Comparison of ENCODE assay signal across 7 mouse cellular contexts in the genomic region with DNA sequence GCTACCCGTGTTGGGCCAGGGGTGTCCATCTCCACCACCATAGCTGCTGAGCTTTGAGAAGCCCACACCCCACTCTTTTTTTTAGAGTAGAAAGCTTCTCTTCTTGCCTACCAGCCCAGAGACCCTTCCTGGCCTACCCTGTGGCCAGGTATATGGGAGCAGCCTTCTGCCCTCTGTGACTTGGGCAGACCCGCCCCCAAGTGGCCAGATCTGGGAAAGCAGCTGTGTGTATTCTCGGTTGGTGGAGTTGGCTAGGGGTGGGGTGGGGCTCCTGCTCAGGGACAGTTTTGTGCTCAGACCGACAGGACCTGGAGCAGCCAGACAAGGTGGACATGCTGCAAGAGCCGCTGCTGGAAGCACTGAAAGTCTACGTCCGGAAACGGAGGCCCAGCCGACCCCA. TPM values are rescaled to one million over a fixed set of nuclear protein-coding genes. Genes with fewer than 3 reads are reported as not detected.
DNase-seq lines count a peak whose midpoint lies in the region; TF ChIP-seq lines count a peak whose summit lies in the region.

No protein-coding gene starts in this region.

- no peak overlapping the region for H3K4me2 ChIP-seq in CH12.LX (ENCODE audit: insufficient read depth, low read depth, poor library complexity, severe bottlenecking)

- peak; percentile 100 for TF ChIP-seq RAD21 in CH12.LX (IDR thresholded peaks at IDR 0.05; ENCODE audit: low read depth, low read length)

- TF ChIP-seq CTCF in CH12.LX (conservative IDR thresholded peaks at IDR 0.05 in 1 of 2, IDR thresholded peaks at IDR 0.05 in 1 of 2; ENCODE audit: low read depth in 2 of 2, low read length in 2 of 2): peak; percentile 48 to 99; a peak in 3 of 4 replicates

- WGBS in heart, embryonic 10.5 days: 53% methylated on average over 9 of the region's 9 CpGs

- peaks cover 6 to 24% of the 10 kb centered on the region in 2 experiments; a peak in 3 of 4 replicates for H3K4me1 ChIP-seq in CH12.LX (ENCODE audit: control insufficient read depth in 1 of 2, insufficient read depth in 2 of 2)
- peaks cover 54% of the 10 kb centered on the region for H3K4me1 ChIP-seq in heart, embryonic 10.5 days

- H3K79me2 ChIP-seq in CH12.LX (replicated peaks; ENCODE audit: control insufficient read depth, extremely low read depth, insufficient read depth, poor library complexity, severe bottlenecking): no peaks in the 10 kb centered on the region

- no peak overlapping the region for H3K4me3 ChIP-seq in CH12.LX (replicated peaks in 1 of 3; ENCODE audit: low read depth in 2 of 3, low read length in 2 of 3, poor library complexity in 1 of 3)
- H3K4me3 ChIP-seq in heart, embryonic 10.5 days: no peak overlapping the region

- TF ChIP-seq EP300 in CH12.LX (IDR thresholded peaks at IDR 0.05; ENCODE audit: low read length): no peak

- no peak overlapping the region for H3K27ac ChIP-seq in CH12.LX (ENCODE audit: insufficient read depth, low read depth)
- H3K27ac ChIP-seq in heart, embryonic 10.5 days: no peak overlapping the region

- H3K36me3 ChIP-seq in CH12.LX (replicated peaks in 1 of 2; ENCODE audit: control insufficient read depth in 1 of 2, insufficient read depth in 1 of 2, low read length in 1 of 2): peaks cover 49 to 78% of the 10 kb centered on the region in 2 experiments
- peaks cover 77% of the 10 kb centered on the region for H3K36me3 ChIP-seq in heart, embryonic 10.5 days

- H3K9me3 ChIP-seq in CH12.LX (replicated peaks; ENCODE audit: low read length): peaks cover 3% of the 10 kb centered on the region
- H3K9me3 ChIP-seq in heart, embryonic 10.5 days: no peaks in the 10 kb centered on the region

- in situ Hi-C loops in CH12.LX (cut with MboI; ENCODE audit: low pct_ligation_motif_present, low pct_unique_long_range_greater_than_20kb, low sequenced_read_pairs): loop anchor here (5.0 to 10.0 kb wide), 2 partner anchors 35 to 57 kb away; no protein-coding TSS in a partner anchor

- dilution Hi-C loops in CH12.LX (cut with MboI; ENCODE audit: extremely low pct_ligation_motif_present, extremely low pct_unique_long_range_greater_than_20kb, low sequenced_read_pairs): no loop called here

- TF ChIP-seq POLR2A in CH12.LX (IDR thresholded peaks at IDR 0.05; ENCODE audit: low read depth, low read length): no peak

- H3K27me3 ChIP-seq in CH12.LX (replicated peaks): no peaks in the 10 kb centered on the region
- H3K27me3 ChIP-seq in heart, embryonic 10.5 days (ENCODE audit: insufficient read depth, poor library complexity, severe bottlenecking): no peaks in the 10 kb centered on the region

- H3K9ac ChIP-seq in CH12.LX (ENCODE audit: insufficient read depth, low read depth): no peak overlapping the region

- peak; percentile 80 for DNase-seq in CH12.LX (ENCODE audit: extremely low read depth)
- peak; percentile 87 to 95 for DNase-seq in adrenal gland, adult (ENCODE audit: inconsistent age in 2 of 2, low spot score in 1 of 2)
- DNase-seq in embryo, embryonic 10.5 days (ENCODE audit: low spot score): peak; percentile 87
- peak; percentile 88 for DNase-seq in heart, embryonic 10.5 days (ENCODE audit: low spot score)
- peak; percentile 69 to 84 for DNase-seq in layer of hippocampus, adult 8-10 months (ENCODE audit: low spot score in 2 of 2)
- DNase-seq in lung, postnatal 25 days (ENCODE audit: low spot score): peak; percentile 86
- DNase-seq in right cerebral cortex, postnatal 25 days: peak; percentile 76

TF ChIP-seq in CH12.LX, 34 proteins besides CTCF, POLR2A, EP300 and RAD21:
- no peak for TF ChIP-seq HCFC1 (IDR thresholded peaks at IDR 0.05; ENCODE audit: low read depth, low read length)
- peak; percentile 100 for TF ChIP-seq SMC3 (IDR thresholded peaks at IDR 0.05; ENCODE audit: low read depth, low read length)
- TF ChIP-seq CHD1 (IDR thresholded peaks at IDR 0.05; ENCODE audit: low read depth, low read length): no peak
- no peak for TF ChIP-seq MYC (IDR thresholded peaks at IDR 0.05; ENCODE audit: low read depth, low read length)
- no peak for TF ChIP-seq ELF1 (IDR thresholded peaks at IDR 0.05; ENCODE audit: low read depth, low read length)
- no peak for TF ChIP-seq CHD2 (IDR thresholded peaks at IDR 0.05; ENCODE audit: low read length)
- no peak for TF ChIP-seq TCF12 (IDR thresholded peaks at IDR 0.05; ENCODE audit: low read depth, low read length)
- TF ChIP-seq KAT2A (IDR thresholded peaks at IDR 0.05; ENCODE audit: insufficient replicate concordance, low read length): no peak
- TF ChIP-seq SIN3A (IDR thresholded peaks at IDR 0.05; ENCODE audit: low read length): 0 out of 2 replicates have a peak, but pooled peaks have one; percentile 38
- TF ChIP-seq TBP (conservative IDR thresholded peaks at IDR 0.05; ENCODE audit: low read depth, low read length): no peak
- TF ChIP-seq UBTF (IDR thresholded peaks at IDR 0.05; ENCODE audit: low read depth, low read length): no peak
- TF ChIP-seq NELFE (IDR thresholded peaks at IDR 0.05; ENCODE audit: low read depth, low read length): no peak; the same call in 1 of the 2 replicates
- no peak for TF ChIP-seq POLR2AphosphoS2 (IDR thresholded peaks at IDR 0.05; ENCODE audit: low read depth, low read length)
- TF ChIP-seq ZKSCAN1 (IDR thresholded peaks at IDR 0.05; ENCODE audit: borderline replicate concordance, low read depth, low read length): no peak
- peak; percentile 95 for TF ChIP-seq ZC3H11A (IDR thresholded peaks at IDR 0.05; ENCODE audit: low read depth, low read length)
- no peak for TF ChIP-seq BHLHE40 (IDR thresholded peaks at IDR 0.05; ENCODE audit: low read depth, low read length)
- no peak for TF ChIP-seq RCOR1 (conservative IDR thresholded peaks at IDR 0.05; ENCODE audit: low read depth, low read length)
- no peak for TF ChIP-seq JUND (conservative IDR thresholded peaks at IDR 0.05; ENCODE audit: low read depth, low read length)
- TF ChIP-seq NRF1 (IDR thresholded peaks at IDR 0.05; ENCODE audit: low read depth, low read length): peak; percentile 27; the same call in 1 of the 2 replicates
- no peak for TF ChIP-seq GABPA (IDR thresholded peaks at IDR 0.05; ENCODE audit: insufficient replicate concordance, low read depth, low read length)
- TF ChIP-seq MAX (IDR thresholded peaks at IDR 0.05; ENCODE audit: low read length): no peak
- TF ChIP-seq MAFK (IDR thresholded peaks at IDR 0.05; ENCODE audit: insufficient replicate concordance, low read length): no peak
- no peak for TF ChIP-seq USF1 (IDR thresholded peaks at IDR 0.05; ENCODE audit: low read depth, low read length)
- TF ChIP-seq ZMIZ1 (IDR thresholded peaks at IDR 0.05; ENCODE audit: low read depth, low read length): no peak
- no peak for TF ChIP-seq MXI1 (IDR thresholded peaks at IDR 0.05; ENCODE audit: low read depth, low read length)
- no peak for TF ChIP-seq USF2 (conservative IDR thresholded peaks at IDR 0.05; ENCODE audit: low read depth, low read length)
- no peak for TF ChIP-seq PAX5 (IDR thresholded peaks at IDR 0.05; ENCODE audit: low read length)
- TF ChIP-seq MAZ (IDR thresholded peaks at IDR 0.05; ENCODE audit: low read depth, low read length): peak; percentile 76; the same call in 1 of the 2 replicates
- TF ChIP-seq JUN (IDR thresholded peaks at IDR 0.05; ENCODE audit: insufficient read depth, low read depth, low read length): no peak
- TF ChIP-seq ZNF384 (IDR thresholded peaks at IDR 0.05; ENCODE audit: low read depth, low read length): no peak
- no peak for TF ChIP-seq ETS1 (conservative IDR thresholded peaks at IDR 0.05; ENCODE audit: low read depth, low read length)
- TF ChIP-seq IRF4 (IDR thresholded peaks at IDR 0.05; ENCODE audit: low read depth, low read length): 0 out of 2 replicates have a peak, but pooled peaks have one; percentile 68
- no peak for TF ChIP-seq MEF2A (IDR thresholded peaks at IDR 0.05; ENCODE audit: borderline replicate concordance, low read depth, low read length)
- no peak for TF ChIP-seq E2F4 (IDR thresholded peaks at IDR 0.05; ENCODE audit: insufficient replicate concordance, low read depth, low read length)

RNA-seq across cellular contexts. Expression of a gene that starts 10.6 kb away (rescaled TPM):
- 0.47 and 0.50 TPM in 2 replicates for total RNA-seq in CH12.LX (2012; rRNA removed)
- total RNA-seq in CH12.LX (2014; rRNA removed): not detected in 2 replicates
- not detected in 2 replicates for polyA plus RNA-seq in CH12.LX (2012; ENCODE audit: insufficient read length, low read depth)
- polyA plus RNA-seq in heart, embryonic 10.5 days (2016; fragmentation: Nextera tagmentation; extraction: Ambion mirVana): 1.0 and 1.1 TPM in 2 replicates
- 1 to 10 TPM in 2 of 4 experiments, not detected in 2; 1.4 to 1.6 TPM for total RNA-seq in layer of hippocampus, adult 8-10 months (2022)

RNA-seq across cellular contexts. Expression of a gene that starts 44.6 kb away (rescaled TPM):
- total RNA-seq in CH12.LX (2012; rRNA removed): 11.1 and 12.1 TPM in 2 replicates
- 2.7 and 4.5 TPM in 2 replicates for total RNA-seq in CH12.LX (2014; rRNA removed)
- polyA plus RNA-seq in CH12.LX (2012; ENCODE audit: insufficient read length, low read depth): 12.4 and 13.7 TPM in 2 replicates
- 30.4 and 36.9 TPM in 2 replicates for polyA plus RNA-seq in heart, embryonic 10.5 days (2016; fragmentation: Nextera tagmentation; extraction: Ambion mirVana)
- 10 to 100 TPM; 17.3 to 20.2 (median 19.4) TPM for total RNA-seq in layer of hippocampus, adult 8-10 months (2022)

RNA-seq across cellular contexts. Expression of a gene that starts 51.8 kb away (rescaled TPM):
- total RNA-seq in CH12.LX (2012; rRNA removed) (400 and 420 TPM in 2 replicates), CH12.LX (2014; rRNA removed) (385 and 423 TPM in 2 replicates)
- polyA plus RNA-seq in CH12.LX (2012; ENCODE audit: insufficient read length, low read depth): 422 and 444 TPM in 2 replicates
- polyA plus RNA-seq in heart, embryonic 10.5 days (2016; fragmentation: Nextera tagmentation; extraction: Ambion mirVana): 207 and 238 TPM in 2 replicates
- total RNA-seq in layer of hippocampus, adult 8-10 months (2022): 1 to 10 TPM in 2 of 4 experiments, under 1 TPM in 2; 0.62 to 2.4 (median 1.2) TPM

Comparison
In these comparisons a context has a peak if more than half of its experiments do, and no peak if none do; other contexts are left out.
1. RNA of a gene that starts 51.8 kb away (total RNA-seq): 385 to 423 TPM in CH12.LX; 0.62 to 2.4 TPM in layer of hippocampus, adult 8-10 months; every median in the first group is over 100 times any median in the second.
2. Peak in every context shown above with its lines, with median percentiles within 50 percentile points of each other: DNase-seq.